Mouse (Mus musculus) embryo, embryonic 11.5 days (tissue): Measurements from ENCODE around the gene 1700001C19Rik.

ENCODE experiments used
- DNase-seq: peaks from one replicate; pipeline ENCODE4 v3.0.0-alpha.2; 2012; ENCODE audit warnings: low read depth, low spot score

1700001C19Rik gene

GRCm38 (mm10) chr17:47462209-47462608, 25.0 kb upstream of the 1700001C19Rik start:
- no peak for DNase-seq

DNA sequence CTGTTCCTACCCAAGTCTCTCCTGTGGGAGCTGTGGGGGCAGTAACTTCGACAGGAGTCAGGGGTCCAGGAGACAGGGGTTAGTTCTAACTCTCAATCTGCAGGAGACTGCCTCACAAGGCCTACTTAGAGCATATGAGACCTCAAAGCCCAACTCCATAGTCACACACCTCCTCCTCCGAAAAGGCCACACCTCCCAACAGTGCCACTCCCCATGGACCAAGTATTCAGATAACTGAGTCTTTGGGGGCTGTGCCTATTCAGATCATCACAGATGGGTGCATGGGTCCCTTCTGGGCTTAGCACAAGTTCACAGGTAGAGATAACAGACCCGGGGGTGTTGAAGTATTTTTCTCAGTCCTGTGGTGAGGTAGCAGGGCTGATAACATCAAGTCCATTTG, 24.5 kb upstream of the 1700001C19Rik start:
- no peak for DNase-seq

DNA sequence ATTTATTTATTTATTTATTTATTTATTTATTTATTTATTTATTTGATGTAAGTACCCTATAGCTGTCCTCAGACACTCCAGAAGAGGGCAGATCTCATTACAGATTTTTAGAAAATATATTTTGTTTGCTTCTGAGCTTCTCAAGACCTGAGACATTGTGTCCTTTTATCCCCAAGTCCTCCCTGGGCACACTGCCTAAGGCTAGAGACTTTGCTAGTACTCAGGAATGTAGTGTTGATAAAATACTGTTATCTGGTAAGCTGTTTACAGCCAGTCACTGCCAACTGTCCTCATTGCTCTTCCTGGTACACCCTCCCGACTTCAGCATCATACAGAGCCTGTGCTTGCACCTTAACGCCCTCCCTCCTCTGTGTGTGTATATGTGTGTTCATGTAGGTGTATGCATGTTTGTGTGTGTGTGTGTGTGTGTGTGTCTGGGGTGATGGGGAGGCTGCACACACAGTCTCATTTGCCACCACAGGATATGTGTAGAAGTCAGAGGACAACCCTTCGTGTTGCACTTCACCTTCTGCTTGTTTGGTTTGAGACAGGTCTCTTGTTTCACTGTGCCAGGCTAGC, 22.3 kb upstream of the 1700001C19Rik start:
- no peak for DNase-seq

DNA sequence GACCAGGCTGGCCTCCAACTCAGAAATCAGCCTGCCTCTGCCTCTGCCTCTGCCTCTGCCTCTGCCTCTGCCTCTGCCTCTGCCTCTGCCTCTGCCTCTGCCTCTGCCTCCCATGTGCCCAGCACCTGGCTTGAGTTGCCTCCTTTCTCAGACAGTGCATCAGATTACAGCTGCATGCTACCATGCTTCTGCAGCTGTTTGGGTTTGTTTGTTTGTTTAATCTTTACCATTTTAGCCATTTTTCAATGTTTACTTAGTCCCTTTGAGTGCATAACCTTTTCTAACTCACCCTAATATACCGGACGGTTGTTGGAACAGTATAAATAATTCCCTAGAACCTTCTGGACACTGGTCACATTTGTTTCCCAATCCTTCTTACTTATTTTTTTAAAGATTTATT, 21.8 kb upstream of the 1700001C19Rik start:
- DNase-seq, result no peak

GRCm38 (mm10) chr17:47458310-47458709, 21.1 kb upstream of the 1700001C19Rik start:
- no peak for DNase-seq

DNA sequence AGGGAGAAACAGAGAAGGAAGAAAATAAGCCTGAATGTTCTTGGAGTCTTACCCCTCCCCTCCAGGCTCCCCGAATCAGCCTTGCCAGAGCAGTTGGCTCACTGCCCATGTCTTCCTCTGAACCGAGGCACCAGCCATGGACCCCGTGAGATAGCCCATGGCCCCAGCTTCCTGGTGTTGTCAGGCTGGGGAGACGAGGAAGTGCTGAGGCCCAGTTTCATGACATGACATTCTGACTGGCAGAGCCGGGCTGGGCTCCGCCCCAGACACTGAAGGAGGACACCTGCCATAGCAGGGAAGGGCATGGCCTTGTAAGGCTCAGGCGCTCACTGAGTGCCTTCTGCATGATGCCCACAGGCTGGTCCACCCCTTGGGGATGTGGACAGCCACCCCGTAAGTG, 17.5 kb upstream of the 1700001C19Rik start:
- DNase-seq, result no peak

DNA sequence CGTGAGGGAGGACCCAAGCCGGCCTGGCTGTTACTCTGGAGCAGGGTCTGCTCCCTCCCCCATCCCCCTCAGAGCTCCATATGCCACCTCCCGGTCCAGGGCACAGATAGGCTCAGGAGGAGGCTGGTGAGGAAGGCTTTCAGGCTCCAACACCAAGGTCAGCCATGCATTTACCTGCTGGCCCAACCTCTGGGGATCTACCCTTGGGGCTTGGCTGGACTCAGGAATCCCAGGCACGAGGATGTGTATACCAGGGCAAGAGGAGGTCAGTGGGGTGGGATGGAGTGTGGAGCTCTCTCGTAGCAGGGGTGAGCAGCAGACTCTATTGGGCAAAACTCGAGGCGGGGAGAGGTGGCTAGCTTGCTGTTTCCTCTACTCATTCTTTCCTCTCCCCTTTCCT, 15.7 kb upstream of the 1700001C19Rik start:
- DNase-seq, result no peak

GRCm38 (mm10) chr17:47450880-47451565, 13.8 kb upstream of the 1700001C19Rik start:
- DNase-seq, result no peak

GRCm38 (mm10) chr17:47450239-47450638, 13.1 kb upstream of the 1700001C19Rik start:
- DNase-seq, result no peak

DNA sequence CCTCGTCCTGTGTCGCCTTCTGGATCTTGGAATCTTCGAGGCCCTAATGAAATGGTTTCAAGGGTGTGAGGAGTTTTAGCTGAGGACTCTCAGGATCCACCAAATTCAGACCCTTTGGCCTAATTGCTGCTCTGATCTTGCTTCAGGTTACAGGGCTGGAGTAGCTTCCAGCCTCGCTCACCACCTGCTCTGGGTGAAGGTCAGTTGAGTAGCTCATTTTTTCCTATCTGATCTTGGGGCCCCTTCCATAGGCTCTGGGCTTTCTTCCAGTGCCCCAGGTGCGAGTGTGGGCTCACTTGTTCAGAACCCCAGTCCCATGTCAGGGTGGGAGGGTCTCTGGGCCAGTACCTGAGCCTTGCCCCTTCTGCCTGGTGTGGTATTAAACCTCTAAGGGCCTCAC, 12.3 kb upstream of the 1700001C19Rik start:
- no peak for DNase-seq

- DNase-seq, result no peak
Observed at GRCm38 (mm10) chr17:47448523-47449372, 11.6 kb upstream of the 1700001C19Rik start.

- DNase-seq, result no peak
Observed at GRCm38 (mm10) chr17:47446561-47446960, 9.4 kb upstream of the 1700001C19Rik start.

DNA sequence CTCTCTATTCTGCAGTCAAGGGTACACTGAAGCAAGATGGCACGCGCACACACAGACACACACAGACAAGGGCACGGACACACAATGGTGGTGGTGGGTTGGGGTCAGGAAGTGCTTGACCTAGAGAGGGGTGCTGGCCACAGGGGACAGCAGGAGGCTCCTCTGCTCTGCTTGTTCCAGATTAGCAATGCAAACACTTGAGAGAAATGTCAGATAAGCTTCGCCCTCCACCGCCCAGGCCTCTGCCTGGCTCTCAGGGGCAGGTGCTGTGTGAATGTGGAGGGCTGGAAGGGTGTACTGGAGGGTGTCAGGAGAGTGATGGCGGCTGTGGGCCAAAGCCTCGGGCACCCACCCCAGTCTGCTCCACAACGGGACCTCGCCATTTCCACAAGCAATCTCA, 8.8 kb upstream of the 1700001C19Rik start:
- no peak for DNase-seq

- no peak for DNase-seq
Observed at GRCm38 (mm10) chr17:47445518-47445917, 8.3 kb upstream of the 1700001C19Rik start.

GRCm38 (mm10) chr17:47444113-47444512, 6.9 kb upstream of the 1700001C19Rik start:
- DNase-seq, result no peak

- DNase-seq, result no peak
Observed at GRCm38 (mm10) chr17:47442271-47442670, 5.1 kb upstream of the 1700001C19Rik start.

- DNase-seq, result no peak
Observed at GRCm38 (mm10) chr17:47441296-47442051, 4.3 kb upstream of the 1700001C19Rik start.

- no peak for DNase-seq
Observed at GRCm38 (mm10) chr17:47440359-47440890, 3.2 kb upstream of the 1700001C19Rik start.

DNA sequence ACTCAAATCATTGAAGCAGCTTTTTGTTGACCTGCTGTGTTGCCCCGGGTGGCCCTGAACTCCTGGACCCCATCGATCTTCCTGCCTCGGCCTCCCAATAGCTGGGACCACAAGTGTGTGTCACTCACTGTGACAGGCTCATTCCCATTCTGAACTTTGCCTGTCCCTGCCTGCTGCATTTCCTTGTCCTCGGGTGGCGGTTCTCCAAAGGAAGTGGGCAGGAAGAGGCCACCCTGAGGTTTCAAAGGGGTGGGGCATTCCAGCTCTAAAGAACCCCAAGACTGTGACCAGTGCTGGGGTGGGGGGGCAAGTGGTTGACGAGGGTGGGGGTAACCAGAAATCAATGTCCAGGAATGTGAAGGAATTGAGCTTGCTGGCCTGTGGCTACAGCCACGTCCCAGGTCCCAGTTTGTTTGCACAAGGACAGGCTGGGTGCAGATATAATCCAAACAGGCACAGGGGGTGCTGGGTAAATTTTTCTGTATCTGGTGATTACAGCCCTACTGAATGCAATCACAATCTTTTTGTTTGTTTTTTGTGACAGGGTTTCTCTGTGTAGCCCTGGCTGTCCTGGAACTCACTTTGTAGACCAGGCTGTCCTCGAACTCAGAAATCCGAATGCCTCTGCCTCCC, 2.3 kb upstream of the 1700001C19Rik start:
- no peak for DNase-seq

- DNase-seq, result no peak
Observed at GRCm38 (mm10) chr17:47438611-47439010, 1.4 kb upstream of the 1700001C19Rik start.
